ENCODE assay signal across 14 mouse cellular contexts in genomic region chr6:127803046-127803729, GRCm38 (mm10). TPM values are rescaled to one million over a fixed set of nuclear protein-coding genes. Genes with fewer than 3 reads are reported as not detected.
DNase-seq lines count a peak whose midpoint lies in the region; ATAC-seq and TF ChIP-seq lines count a peak whose summit lies in the region.
"Had no signal": no experiment of that assay in that cellular context is flagged by ENCODE, and none has a peak within 500 bp of the region (broad histone marks: within the 10 kb centered on the region; RNA-seq: fewer than 3 reads in every experiment).

No protein-coding gene starts in this region.

- H3K4me2 ChIP-seq in hindbrain, embryonic 11.5 days (replicated peaks; ENCODE audit: low read depth, low read length), result no peak overlapping the region
- H3K4me2 ChIP-seq: limb, embryonic 12.5 days had no signal

- H3K4me3 ChIP-seq in hindbrain, embryonic 11.5 days (ENCODE audit: low read depth, low read length), result no peak overlapping the region
- H3K4me3 ChIP-seq in hindbrain, embryonic 10.5 days, result no peak overlapping the region
- no peak overlapping the region for H3K4me3 ChIP-seq in layer of hippocampus, adult 2 months
- H3K4me3 ChIP-seq: heart, adult 2 months; limb, embryonic 12.5 days had no signal

- H3K9me3 ChIP-seq in hindbrain, embryonic 11.5 days (ENCODE audit: control insufficient read depth, low read length), result no peaks in the 10 kb centered on the region
- H3K9me3 ChIP-seq in hindbrain, embryonic 10.5 days, result no peaks in the 10 kb centered on the region
- H3K9me3 ChIP-seq: limb, embryonic 12.5 days had no signal

- H3K27ac ChIP-seq in hindbrain, embryonic 11.5 days (ENCODE audit: low read depth, low read length), result no peak overlapping the region
- no peak overlapping the region for H3K27ac ChIP-seq in hindbrain, embryonic 10.5 days
- H3K27ac ChIP-seq in layer of hippocampus, adult 2 months, result no peak overlapping the region
- H3K27ac ChIP-seq: heart, adult 2 months; limb, embryonic 12.5 days had no signal

- 69% methylated on average over 9 of the region's 9 CpGs for WGBS in hindbrain, embryonic 11.5 days
- WGBS in hindbrain, embryonic 10.5 days, result 62% methylated on average over 9 of the region's 9 CpGs

- no peak for TF ChIP-seq CTCF in layer of hippocampus, adult 2 months (conservative IDR thresholded peaks at IDR 0.05)

- H3K9ac ChIP-seq in hindbrain, embryonic 11.5 days (ENCODE audit: low read depth, low read length), result no peak overlapping the region
- H3K9ac ChIP-seq: limb, embryonic 12.5 days had no signal

- DNase-seq in hindbrain, embryonic 11.5 days (ENCODE audit: low spot score), result peak; percentile 8
- DNase-seq in hindbrain, embryonic 10.5 days (ENCODE audit: low spot score), result no peak
- peak; percentile 4 for DNase-seq in right cerebral cortex, adult 18-20 months
- DNase-seq in right cerebral cortex, postnatal 25 days, result no peak
- peak; percentile 8 to 19 for DNase-seq in layer of hippocampus, adult 2 months (ENCODE audit: low spot score in 2 of 2)
- peak; percentile 49 for DNase-seq in right cerebral cortex, postnatal 4 days
- DNase-seq in urinary bladder, adult 2 months (ENCODE audit: low spot score), result no peak
- no peak for DNase-seq in MN1 (ENCODE audit: low spot score)
- DNase-seq: heart, adult 2 months; heart, postnatal 4 days; lung, postnatal 10 days; thymus, postnatal 36 days had no signal

- no peaks in the 10 kb centered on the region for H3K36me3 ChIP-seq in hindbrain, embryonic 11.5 days (ENCODE audit: control insufficient read depth, insufficient read depth, low read length)
- no peaks in the 10 kb centered on the region for H3K36me3 ChIP-seq in hindbrain, embryonic 10.5 days
- H3K36me3 ChIP-seq: limb, embryonic 12.5 days had no signal

- no peaks in the 10 kb centered on the region; the same call in 1 of the 2 replicates for H3K4me1 ChIP-seq in hindbrain, embryonic 11.5 days (replicated peaks; ENCODE audit: control insufficient read depth, insufficient read depth, low read length)
- H3K4me1 ChIP-seq in hindbrain, embryonic 10.5 days (replicated peaks), result peaks cover 29% of the 10 kb centered on the region
- H3K4me1 ChIP-seq: limb, embryonic 12.5 days had no signal

- no peaks in the 10 kb centered on the region for H3K27me3 ChIP-seq in hindbrain, embryonic 11.5 days (ENCODE audit: control insufficient read depth, insufficient read depth, low read length)
- H3K27me3 ChIP-seq in hindbrain, embryonic 10.5 days (ENCODE audit: insufficient read depth, poor library complexity, severe bottlenecking), result peaks cover 5% of the 10 kb centered on the region; the same call in 1 of the 2 replicates
- H3K27me3 ChIP-seq: limb, embryonic 12.5 days had no signal

- no peak for ATAC-seq in hindbrain, embryonic 11.5 days (ENCODE audit: low FRiP score)

RNA-seq across cellular contexts. Expression of gene Prmt8, which starts 33.9 kb away (rescaled TPM):
- 44.6 and 46.3 TPM in 2 replicates for polyA plus RNA-seq in hindbrain, embryonic 11.5 days (2014; fragmentation: Nextera tagmentation; extraction: Ambion mirVana)
- 24.7 and 38.5 TPM in 2 replicates for polyA plus RNA-seq in hindbrain, embryonic 10.5 days (2016; fragmentation: Nextera tagmentation; extraction: Ambion mirVana)
- total RNA-seq in layer of hippocampus, adult 2 months (2021), result 10 to 100 TPM; 66.4 to 67.1 TPM
- 0.06 TPM in 1 of 2 replicates, not detected in the other for polyA plus RNA-seq in urinary bladder, adult 2 months (2012; rRNA removed)
- total RNA-seq: heart, adult 2 months had no signal
- polyA plus RNA-seq: heart, adult 2 months; kidney, embryonic 16.5 days had no signal

Comparison
In these comparisons a context has a peak if more than half of its experiments do, and no peak if none do; other contexts are left out.
1. DNase-seq: peak in hindbrain, embryonic 11.5 days (single experiment), right cerebral cortex, adult 18-20 months (single experiment), layer of hippocampus, adult 2 months (2 of 2) and right cerebral cortex, postnatal 4 days (single experiment); none in hindbrain, embryonic 10.5 days (single experiment), right cerebral cortex, postnatal 25 days (single experiment), urinary bladder, adult 2 months (single experiment) and MN1 (single experiment).
2. RNA of gene Prmt8, which starts 33.9 kb away (polyA plus RNA-seq): 44.6 to 46.3 TPM in hindbrain, embryonic 11.5 days and 24.7 to 38.5 TPM in hindbrain, embryonic 10.5 days; 0.06 TPM in urinary bladder, adult 2 months; every median in the first group is over 10 times any median in the second.